Mouse (Mus musculus): ENCODE data around the gene Aknad1. TPM values are rescaled to one million over a fixed set of nuclear protein-coding genes. Genes with fewer than 3 reads are reported as not detected.
A peak's percentile ranks its signal among the peaks of the same experiment; 100 is the strongest.

Gene Aknad1
- polyA plus RNA-seq (2015; fragmentation: Nextera tagmentation; extraction: Ambion mirVana) = 0.30 and 0.85 TPM in 2 replicates

- no peaks in the 10 kb centered on the region for H3K36me3 ChIP-seq (ENCODE audit: control insufficient read depth, insufficient read depth, low read length)
- no peaks in the 10 kb centered on the region for H3K4me1 ChIP-seq (replicated peaks; ENCODE audit: control insufficient read depth, insufficient read depth)
- no peaks in the 10 kb centered on the region for H3K27me3 ChIP-seq (ENCODE audit: control insufficient read depth, insufficient read depth, low read length)
- 56% methylated on average over 8 of the region's 8 CpGs for WGBS
- H3K4me2 ChIP-seq (replicated peaks; ENCODE audit: low read depth) = no peak within 1 kb of the TSS
- H3K27ac ChIP-seq (replicated peaks) = no peak within 1 kb of the TSS
- H3K9me3 ChIP-seq (ENCODE audit: control insufficient read depth, low read length) = no peaks in the 10 kb centered on the region
- TF ChIP-seq EP300 (optimal IDR thresholded peaks at IDR 0.05) (no peak), CTCF (IDR thresholded peaks at IDR 0.05; ENCODE audit: low read depth) (no peak)
- H3K4me3 ChIP-seq (ENCODE audit: low read depth, low read length) = no peak within 1 kb of the TSS
- DNase-seq (ENCODE audit: low spot score) = no peak
- H3K9ac ChIP-seq (ENCODE audit: low read length) = no peak within 1 kb of the TSS
- no peak for ATAC-seq (ENCODE audit: low FRiP score, low TSS enrichment)
Observed at GRCm38 (mm10) chr3:108739045-108739708, at the start of gene Aknad1. Gene Aknad1 (plus strand): TSS chr3:108739658.

- H3K9me3 ChIP-seq (ENCODE audit: control insufficient read depth, low read length) = no peaks in the 10 kb centered on the region
- H3K4me2 ChIP-seq (replicated peaks; ENCODE audit: low read depth) = no peak overlapping the region
- H3K27ac ChIP-seq (replicated peaks) = no peak overlapping the region
- no peaks in the 10 kb centered on the region for H3K27me3 ChIP-seq (ENCODE audit: control insufficient read depth, insufficient read depth, low read length)
- TF ChIP-seq CTCF (IDR thresholded peaks at IDR 0.05; ENCODE audit: low read depth) (no peak), EP300 (optimal IDR thresholded peaks at IDR 0.05) (no peak)
- H3K4me1 ChIP-seq (replicated peaks; ENCODE audit: control insufficient read depth, insufficient read depth) = no peaks in the 10 kb centered on the region
- no peak overlapping the region for H3K9ac ChIP-seq (ENCODE audit: low read length)
- H3K4me3 ChIP-seq (ENCODE audit: low read depth, low read length) = no peak overlapping the region
- DNase-seq (ENCODE audit: low spot score) (no peak), ATAC-seq (ENCODE audit: low FRiP score, low TSS enrichment) (no peak)
- 58% methylated on average over 4 of the region's 4 CpGs for WGBS
- H3K36me3 ChIP-seq (ENCODE audit: control insufficient read depth, insufficient read depth, low read length) = peaks cover 16% of the 10 kb centered on the region; the same call in 1 of the 2 replicates
Observed at GRCm38 (mm10) chr3:108689979-108690378, 49.5 kb upstream of the Aknad1 start.

GRCm38 (mm10) chr3:108694321-108694720 lies 45.1 kb upstream of the Aknad1 start:
- Histone ChIP-seq H3K9ac (ENCODE audit: low read length) (no peak overlapping the region), H3K4me3 (ENCODE audit: low read depth, low read length) (no peak overlapping the region), H3K27ac (replicated peaks) (no peak overlapping the region), H3K27me3 (ENCODE audit: control insufficient read depth, insufficient read depth, low read length) (no peaks in the 10 kb centered on the region), H3K9me3 (ENCODE audit: control insufficient read depth, low read length) (no peaks in the 10 kb centered on the region), H3K4me1 (replicated peaks; ENCODE audit: control insufficient read depth, insufficient read depth) (no peaks in the 10 kb centered on the region), H3K36me3 (ENCODE audit: control insufficient read depth, insufficient read depth, low read length) (peaks cover 7% of the 10 kb centered on the region; the same call in 1 of the 2 replicates), H3K4me2 (replicated peaks; ENCODE audit: low read depth) (no peak overlapping the region)
- 60% methylated on average over 9 of the region's 9 CpGs for WGBS
- ATAC-seq (ENCODE audit: low FRiP score, low TSS enrichment) (peak; percentile 38; the same call in 1 of the 2 replicates), DNase-seq (ENCODE audit: low spot score) (no peak)
- TF ChIP-seq CTCF (IDR thresholded peaks at IDR 0.05; ENCODE audit: low read depth) (no peak), EP300 (optimal IDR thresholded peaks at IDR 0.05) (no peak)

- ATAC-seq (ENCODE audit: low FRiP score, low TSS enrichment) (no peak), DNase-seq (ENCODE audit: low spot score) (no peak)
- WGBS = 94% methylated on average over 8 of the region's 8 CpGs
- Histone ChIP-seq H3K9ac (ENCODE audit: low read length) (no peak overlapping the region), H3K36me3 (ENCODE audit: control insufficient read depth, insufficient read depth, low read length) (peaks cover 17% of the 10 kb centered on the region; the same call in 1 of the 2 replicates), H3K4me1 (replicated peaks; ENCODE audit: control insufficient read depth, insufficient read depth) (no peaks in the 10 kb centered on the region), H3K27ac (replicated peaks) (no peak overlapping the region), H3K9me3 (ENCODE audit: control insufficient read depth, low read length) (no peaks in the 10 kb centered on the region), H3K4me3 (ENCODE audit: low read depth, low read length) (no peak overlapping the region), H3K27me3 (ENCODE audit: control insufficient read depth, insufficient read depth, low read length) (no peaks in the 10 kb centered on the region), H3K4me2 (replicated peaks; ENCODE audit: low read depth) (no peak overlapping the region)
- TF ChIP-seq EP300 (optimal IDR thresholded peaks at IDR 0.05) (no peak), CTCF (IDR thresholded peaks at IDR 0.05; ENCODE audit: low read depth) (no peak)
Observed at GRCm38 (mm10) chr3:108698662-108699061, 40.8 kb upstream of the Aknad1 start.

GRCm38 (mm10) chr3:108699786-108700185 lies 39.7 kb upstream of the Aknad1 start:
- Histone ChIP-seq H3K9ac (ENCODE audit: low read length) (no peak overlapping the region), H3K27me3 (ENCODE audit: control insufficient read depth, insufficient read depth, low read length) (no peaks in the 10 kb centered on the region), H3K4me3 (ENCODE audit: low read depth, low read length) (no peak overlapping the region), H3K4me1 (replicated peaks; ENCODE audit: control insufficient read depth, insufficient read depth) (no peaks in the 10 kb centered on the region), H3K27ac (replicated peaks) (no peak overlapping the region), H3K4me2 (replicated peaks; ENCODE audit: low read depth) (no peak overlapping the region), H3K36me3 (ENCODE audit: control insufficient read depth, insufficient read depth, low read length) (peaks cover 17% of the 10 kb centered on the region; the same call in 1 of the 2 replicates), H3K9me3 (ENCODE audit: control insufficient read depth, low read length) (no peaks in the 10 kb centered on the region)
- no peak for TF ChIP-seq EP300 (optimal IDR thresholded peaks at IDR 0.05)
- ATAC-seq (ENCODE audit: low FRiP score, low TSS enrichment) (no peak), DNase-seq (ENCODE audit: low spot score) (no peak)
- 80% methylated on average over 4 of the region's 4 CpGs for WGBS

- Histone ChIP-seq H3K4me2 (replicated peaks; ENCODE audit: low read depth) (no peak overlapping the region), H3K4me3 (ENCODE audit: low read depth, low read length) (no peak overlapping the region), H3K4me1 (replicated peaks; ENCODE audit: control insufficient read depth, insufficient read depth) (no peaks in the 10 kb centered on the region), H3K36me3 (ENCODE audit: control insufficient read depth, insufficient read depth, low read length) (peaks cover 15% of the 10 kb centered on the region; the same call in 1 of the 2 replicates), H3K27ac (replicated peaks) (no peak overlapping the region), H3K27me3 (ENCODE audit: control insufficient read depth, insufficient read depth, low read length) (no peaks in the 10 kb centered on the region), H3K9me3 (ENCODE audit: control insufficient read depth, low read length) (no peaks in the 10 kb centered on the region), H3K9ac (ENCODE audit: low read length) (no peak overlapping the region)
- 78% methylated on average over 1 of the region's 1 CpGs for WGBS
- TF ChIP-seq CTCF (IDR thresholded peaks at IDR 0.05; ENCODE audit: low read depth) (peak; percentile 77), EP300 (optimal IDR thresholded peaks at IDR 0.05) (no peak)
- ATAC-seq (ENCODE audit: low FRiP score, low TSS enrichment) (no peak), DNase-seq (ENCODE audit: low spot score) (no peak)
Observed at GRCm38 (mm10) chr3:108701256-108701655, 38.2 kb upstream of the Aknad1 start.

Measured in stomach, postnatal 0 days (tissue).